Mouse (Mus musculus) intestine, embryonic 16.5 days (tissue): ENCODE results near the gene Rassf8. TPM values are rescaled to one million over a fixed set of nuclear protein-coding genes. Genes with fewer than 3 reads are reported as not detected.

Experiments used
- polyA plus RNA-seq: library from polyadenylated mRNA; unstranded; fragments of >200 nt; fragmentation: Nextera tagmentation; extraction: Ambion mirVana; gene quantifications from 2 replicates; pipeline ENCODE4 v1.2.1, GENCODE M21; 2015

The Rassf8 gene
- polyA plus RNA-seq, 1 experiment from 2014 or later, result 3.1 TPM

Other genes with a start within 250 kb of the Rassf8 start
- 0.54 and 0.75 TPM in 2 replicates for gene Lmntd1, start 132.4 kb upstream of the Rassf8 start, polyA plus RNA-seq
- not detected in 2 replicates for gene Tuba3b, start 131.0 kb upstream of the Rassf8 start, polyA plus RNA-seq
- gene Bhlhe41, start 118.8 kb downstream of the Rassf8 start, polyA plus RNA-seq, result 0.77 and 0.83 TPM in 2 replicates
- gene Sspn, start 184.9 kb downstream of the Rassf8 start, polyA plus RNA-seq, result 6.1 and 6.6 TPM in 2 replicates